Mouse (Mus musculus): Measurements from ENCODE around the gene Fbxo48.
A peak's percentile ranks its signal among the peaks of the same experiment; 100 is the strongest.

Fbxo48 gene

GRCm38 (mm10) chr11:16972027-16972426 is 20.9 kb downstream of the Fbxo48 start:
- DNase-seq (ENCODE audit: low spot score in 2 of 2): no peak

- no peak for DNase-seq (ENCODE audit: low spot score in 2 of 2)
Observed at GRCm38 (mm10) chr11:16973086-16973485, 21.9 kb downstream of the Fbxo48 start.

DNA sequence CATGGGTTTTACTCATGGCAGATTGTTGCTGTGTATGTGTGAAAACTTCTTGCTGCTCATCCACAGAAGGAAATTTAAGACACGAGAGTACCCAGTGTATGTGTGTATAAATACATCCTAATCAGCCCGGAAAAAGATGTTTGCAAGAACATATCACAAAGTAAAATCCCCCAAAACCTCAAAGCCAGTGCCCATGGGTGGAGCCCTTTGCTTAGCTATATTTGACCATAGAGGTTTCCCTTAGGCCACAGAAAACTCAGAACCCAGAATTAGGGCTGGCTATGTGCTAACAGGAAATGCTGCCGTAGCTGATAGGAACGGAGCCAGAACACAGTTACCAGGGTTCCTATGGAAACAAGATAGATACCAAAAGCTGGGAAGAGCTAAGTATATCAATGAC is 25.8 kb downstream of the Fbxo48 start:
- DNase-seq (ENCODE audit: low spot score in 2 of 2): peak; percentile 48 to 53

DNA sequence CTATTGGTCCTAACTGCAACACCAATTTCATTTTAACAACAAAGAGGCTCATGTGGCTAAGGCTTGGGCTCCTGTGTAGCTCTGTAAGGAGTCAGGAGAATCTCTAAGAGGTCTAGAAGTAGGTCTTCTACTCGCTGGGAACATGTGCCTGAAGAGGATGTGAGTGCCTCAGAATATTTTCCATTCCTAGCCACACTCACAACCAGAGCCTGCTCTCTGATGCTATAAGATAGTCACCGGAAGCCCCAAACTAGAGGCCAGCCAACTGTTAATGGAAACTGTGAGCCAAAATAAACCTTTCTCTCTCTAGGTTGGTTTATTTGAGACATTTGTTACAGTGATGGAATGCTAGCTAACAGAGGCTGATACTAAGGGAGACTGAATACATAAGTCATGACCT is 26.4 kb downstream of the Fbxo48 start:
- DNase-seq (ENCODE audit: low spot score in 2 of 2): peak; percentile 60 to 69

- DNase-seq (ENCODE audit: low spot score in 2 of 2): peak; percentile 63 to 74
Observed at GRCm38 (mm10) chr11:16978161-16978707, 27.1 kb downstream of the Fbxo48 start.

DNA sequence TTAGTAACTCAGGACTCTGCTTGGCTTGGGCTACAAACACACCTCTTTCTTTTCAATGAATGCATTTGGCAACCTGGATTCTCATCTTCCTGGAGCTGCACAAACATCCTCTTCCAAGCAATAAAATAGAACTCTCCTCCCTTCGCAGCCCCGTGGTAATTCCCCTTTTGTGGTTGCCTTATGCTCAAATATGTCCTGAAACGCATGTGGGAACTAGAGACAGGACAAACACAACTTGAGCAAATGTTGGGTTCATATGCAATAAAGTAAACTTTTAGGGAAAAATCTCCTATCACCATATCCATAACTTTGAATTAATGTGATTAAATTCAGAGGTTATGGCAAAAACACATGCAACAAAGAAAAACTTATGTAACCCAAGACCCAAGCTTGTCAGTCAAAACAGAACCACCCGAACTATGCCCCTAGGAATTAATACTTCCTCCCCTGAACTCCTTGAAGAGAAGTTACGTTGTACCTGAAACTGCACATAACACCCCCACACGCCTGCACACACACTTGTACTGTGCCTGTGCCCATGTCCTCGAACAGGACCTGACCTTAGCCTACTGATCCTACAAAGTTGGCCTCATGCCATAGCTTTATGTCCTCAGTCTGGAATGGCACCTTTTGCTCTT is 35.5 kb downstream of the Fbxo48 start:
- peak in 1 of 2 experiments; percentile 12 for DNase-seq (ENCODE audit: low spot score in 2 of 2)

GRCm38 (mm10) chr11:16987745-16988328 is 36.7 kb downstream of the Fbxo48 start:
- DNase-seq (ENCODE audit: low spot score in 2 of 2): peak in 1 of 2 experiments; percentile 13

GRCm38 (mm10) chr11:16989885-16990284 is 38.7 kb downstream of the Fbxo48 start:
- no peak for DNase-seq (ENCODE audit: low spot score in 2 of 2)

DNA sequence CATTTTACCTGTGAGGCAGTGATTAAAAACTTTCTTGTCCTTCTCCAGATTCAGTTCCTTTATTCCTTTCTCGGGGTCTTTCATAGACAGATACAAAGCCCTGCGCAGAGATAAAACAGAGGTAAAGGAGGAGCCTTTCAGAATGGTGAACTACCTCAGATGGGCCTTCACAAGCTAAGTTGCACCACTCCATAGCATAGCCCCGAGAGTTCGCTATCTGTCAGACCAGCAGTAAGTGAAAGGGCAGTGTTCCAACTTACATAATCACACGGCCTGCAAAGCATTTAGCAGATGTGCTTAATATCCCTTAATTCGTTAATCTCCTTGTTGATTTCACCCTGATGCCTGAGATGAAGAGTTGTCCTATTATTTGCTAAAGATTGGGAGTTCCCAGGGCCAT is 41.7 kb downstream of the Fbxo48 start:
- no peak for DNase-seq (ENCODE audit: low spot score in 2 of 2)

GRCm38 (mm10) chr11:16996818-16997217 is 45.6 kb downstream of the Fbxo48 start:
- no peak for DNase-seq (ENCODE audit: low spot score in 2 of 2)

DNA sequence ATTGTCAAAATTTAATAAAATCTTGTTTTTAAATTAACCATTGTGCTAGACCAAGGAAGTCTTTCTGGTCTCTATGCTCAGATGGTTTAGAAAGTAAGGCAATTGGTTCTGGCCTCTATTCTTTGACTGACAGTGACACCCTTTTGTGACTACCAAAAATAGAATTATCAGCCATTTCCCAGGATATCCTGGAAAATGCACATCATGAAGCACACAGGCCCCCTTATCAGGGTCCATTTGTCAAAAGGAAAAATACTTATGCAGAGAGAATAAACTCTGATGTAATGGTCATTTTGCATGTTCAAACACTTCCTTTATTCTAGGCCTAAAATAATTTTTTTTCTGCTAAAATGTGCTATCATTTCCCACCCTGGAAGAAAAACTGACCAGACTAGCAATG is 46.3 kb downstream of the Fbxo48 start:
- DNase-seq (ENCODE audit: low spot score in 2 of 2): no peak

- DNase-seq (ENCODE audit: low spot score in 2 of 2): no peak
Observed at GRCm38 (mm10) chr11:16999387-16999786, 48.2 kb downstream of the Fbxo48 start.

DNA sequence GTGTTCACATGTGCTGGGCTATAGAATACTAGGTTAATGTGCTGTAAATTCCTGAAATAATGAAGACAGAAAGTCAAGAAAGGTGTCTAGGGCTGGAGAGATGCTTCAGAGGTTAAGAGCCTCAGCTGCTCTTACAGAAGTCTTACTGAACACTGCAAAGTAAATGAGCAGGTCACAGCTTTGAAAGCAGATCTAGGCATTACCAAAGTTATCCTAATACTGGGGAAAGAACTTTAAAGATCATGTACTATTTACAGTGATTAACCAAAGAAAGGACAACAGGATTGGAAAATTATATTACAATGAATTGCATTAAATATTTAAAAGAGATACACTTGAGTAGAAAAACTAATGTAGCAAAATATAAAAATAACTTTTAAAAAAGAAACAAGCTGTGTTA is 48.8 kb downstream of the Fbxo48 start:
- DNase-seq (ENCODE audit: low spot score in 2 of 2): no peak

DNA sequence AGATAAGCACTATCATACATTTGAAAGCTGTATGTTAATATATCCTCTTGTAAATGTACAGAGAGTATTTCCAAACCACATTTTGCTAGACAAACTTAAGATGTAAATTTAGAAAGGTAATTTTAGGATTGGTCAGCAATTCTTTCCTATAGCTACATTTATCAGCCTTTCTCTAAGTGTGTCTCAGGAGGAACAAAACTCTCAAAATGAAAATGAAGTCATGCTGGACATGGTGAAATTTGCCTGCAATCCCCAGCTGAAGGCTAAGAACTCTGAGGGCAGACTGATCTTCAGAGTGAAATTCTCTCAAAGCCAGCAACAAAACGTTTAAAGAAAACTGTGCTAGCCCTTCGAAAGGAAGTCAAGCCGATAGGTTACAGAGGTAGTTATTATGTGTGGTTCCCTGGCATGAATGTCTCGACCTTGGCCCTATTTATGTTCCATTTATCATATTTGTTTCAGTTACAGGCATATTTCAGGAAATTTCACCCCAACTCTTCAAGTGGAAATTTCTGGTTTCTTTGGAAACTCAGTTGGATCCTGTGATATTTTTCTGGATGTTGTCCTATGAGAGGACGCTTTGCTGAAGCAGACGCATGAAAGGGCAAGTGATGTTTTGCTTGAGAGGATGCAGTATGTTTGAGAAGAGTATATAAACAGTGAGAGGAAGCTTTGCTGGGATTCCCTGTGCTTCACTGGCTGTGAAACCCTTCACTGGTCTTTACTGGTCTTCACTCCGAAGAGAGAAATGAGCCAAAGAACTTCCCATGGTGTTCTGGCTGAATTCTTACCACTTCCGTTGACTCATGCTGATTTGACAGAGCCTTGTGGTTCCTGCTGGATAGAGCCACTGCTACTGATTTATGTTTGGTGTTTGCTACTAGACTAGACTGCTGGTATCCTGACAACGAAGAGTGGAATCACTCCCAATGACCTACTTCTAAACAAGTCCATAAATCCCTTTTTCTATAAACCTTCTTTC is 49.5 kb downstream of the Fbxo48 start:
- DNase-seq (ENCODE audit: low spot score in 2 of 2): no peak

DNA sequence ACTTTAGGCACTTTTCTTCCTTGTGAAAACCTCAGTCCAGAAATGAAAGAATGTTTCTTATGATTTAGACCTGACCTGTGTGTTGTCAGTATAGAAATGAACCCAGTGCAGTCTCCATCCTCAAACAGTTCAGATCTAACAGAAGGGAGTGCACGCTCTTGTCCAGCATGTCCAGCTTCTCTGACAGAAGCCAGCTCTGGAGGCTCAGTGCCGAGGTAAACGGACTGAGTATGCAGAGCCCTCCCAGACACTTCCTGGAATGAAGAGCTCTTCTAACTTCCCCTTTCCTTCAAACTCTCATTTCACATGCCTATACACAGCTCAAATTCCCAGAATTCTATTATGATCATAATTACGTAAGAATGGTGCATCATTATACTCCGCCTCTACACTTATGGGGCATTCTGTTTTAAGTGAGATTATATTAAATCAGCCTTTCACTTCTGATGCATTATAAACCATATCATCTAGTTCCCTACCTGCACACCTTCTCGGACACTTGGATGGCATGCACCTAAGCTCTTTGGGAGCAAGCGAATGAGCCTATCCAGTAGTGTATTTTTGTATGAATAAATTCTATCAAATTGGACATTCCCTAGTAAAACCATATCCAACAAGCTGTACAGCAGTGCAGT is 51.7 kb downstream of the Fbxo48 start:
- no peak for DNase-seq (ENCODE audit: low spot score in 2 of 2)

DNA sequence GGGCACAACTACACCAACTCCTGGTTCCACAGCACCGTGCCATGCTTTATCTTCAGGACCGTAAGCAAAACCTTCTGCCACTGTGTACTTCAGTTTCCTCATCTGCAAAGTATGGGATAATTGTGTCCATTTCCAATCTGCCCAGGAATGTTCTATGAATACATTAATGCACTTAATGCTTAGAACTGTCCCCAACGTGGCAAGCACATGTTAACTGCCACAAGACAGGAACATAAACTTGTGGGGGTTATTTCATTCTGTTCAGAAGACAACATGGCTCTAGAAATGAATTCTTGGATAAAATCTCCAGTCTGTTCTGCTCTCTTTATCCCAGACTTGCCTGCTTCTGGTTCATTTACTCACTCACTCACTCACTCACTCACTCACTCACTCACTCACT is 52.6 kb downstream of the Fbxo48 start:
- no peak for DNase-seq (ENCODE audit: low spot score in 2 of 2)

Measured in spleen, postnatal 36 days (tissue).